Mouse (Mus musculus) frontal cortex, adult 2 months (tissue): ENCODE measurements at regions not wholly inside any gene's neighbourhood (a gene's known extent, or its start where the extent isn't known, plus 50 kb on each side); places are given as distances from the start of the nearest gene placed in this dataset.

Experiments used
- DNase-seq, 2 experiments: peaks; one replicate each; pipeline ENCODE4 v3.0.0; 2022; ENCODE audit warnings: low spot score in 1 of 2; ENCODE audit errors: extremely low spot score in 1 of 2

DNA sequence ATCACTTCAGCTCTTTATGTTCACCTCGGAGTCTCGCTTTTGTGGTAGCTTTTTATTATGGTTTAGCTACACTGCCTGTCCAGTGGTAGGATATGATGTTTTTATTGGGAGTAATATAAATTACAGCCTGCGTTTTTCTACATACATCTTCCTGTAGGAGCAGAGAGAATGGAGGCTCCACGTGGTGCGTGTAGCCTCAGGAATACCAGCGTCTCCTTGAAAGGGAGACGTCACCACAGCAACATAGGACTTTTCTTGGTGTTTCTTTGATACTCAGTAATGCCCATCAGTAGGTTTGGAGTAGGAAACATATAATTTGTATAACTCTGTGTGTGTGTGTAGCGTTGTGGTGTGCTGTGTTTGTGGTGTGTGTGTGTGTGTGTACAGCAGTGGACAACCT, 150.7 kb downstream of the Ndufs4 start:
- no peak for DNase-seq

GRCm38 (mm10) chr13:114235892-114236291, 152.2 kb downstream of the Ndufs4 start:
- DNase-seq: peak in 1 of 2 experiments; percentile 33

GRCm38 (mm10) chr13:114232203-114232602, 155.9 kb downstream of the Ndufs4 start:
- DNase-seq: no peak

GRCm38 (mm10) chr13:114230557-114230956, 157.5 kb downstream of the Ndufs4 start:
- DNase-seq: no peak

- DNase-seq: no peak
Observed at GRCm38 (mm10) chr13:114227046-114227445, 161.0 kb downstream of the Ndufs4 start.

- DNase-seq: no peak
Observed at GRCm38 (mm10) chr13:114226291-114226925, 161.7 kb downstream of the Ndufs4 start.

DNA sequence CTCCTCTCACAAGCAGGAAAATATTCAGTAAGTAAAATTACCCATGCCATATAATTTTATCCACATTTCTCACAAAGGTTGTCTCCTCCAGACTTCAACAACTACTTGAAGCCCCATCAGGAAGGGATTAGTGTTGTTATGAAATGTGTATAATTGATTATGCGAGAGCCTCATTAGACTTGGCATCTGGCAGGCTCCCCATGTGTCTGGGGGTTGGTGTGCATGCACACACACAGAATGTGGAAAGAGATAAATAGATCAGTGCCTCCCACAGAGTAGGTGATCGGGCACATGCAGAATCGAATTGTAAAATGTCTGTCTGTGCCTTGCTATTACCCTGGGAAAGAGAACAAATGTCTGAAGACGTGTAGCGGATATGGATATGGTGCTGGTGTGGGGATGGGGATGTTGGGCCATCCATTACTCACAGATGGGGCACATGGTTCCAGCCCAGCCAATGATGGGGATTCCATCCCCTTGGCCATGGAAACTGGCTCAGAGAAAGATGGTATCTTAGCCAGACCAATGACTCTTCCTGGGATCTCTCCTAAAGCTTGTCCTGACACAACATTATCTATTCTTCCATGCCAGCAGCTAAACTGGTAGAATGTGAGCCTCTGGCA, 168.1 kb downstream of the Ndufs4 start:
- DNase-seq: no peak

DNA sequence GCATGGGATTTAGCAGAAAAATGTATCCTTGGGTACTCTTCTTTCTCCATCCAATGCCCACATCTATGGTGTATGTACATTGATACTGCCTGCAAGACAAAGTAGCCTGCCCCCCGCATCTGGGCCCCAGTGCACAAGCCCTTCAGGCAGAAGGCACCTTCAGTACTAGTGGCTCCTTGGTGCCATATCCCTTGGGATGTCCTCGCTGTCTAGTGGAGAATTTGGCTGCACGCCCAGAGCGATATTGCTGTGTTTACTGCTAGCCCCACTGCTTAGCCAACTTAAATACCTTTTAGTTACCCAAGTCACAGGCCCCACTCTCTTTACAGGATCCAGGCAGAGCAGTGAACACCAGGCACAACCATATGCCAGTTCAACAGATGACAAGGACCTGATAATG, 173.0 kb downstream of the Ndufs4 start:
- DNase-seq: no peak
